Mouse (Mus musculus) lung, adult 18-20 months (tissue): Measurements from ENCODE around the gene Armc9.

Experiments
- DNase-seq, 2 experiments: peaks; one replicate each; pipeline ENCODE4 v3.0.0; 2022; ENCODE audit warnings: mixed read lengths in 2 of 2

Gene Armc9

GRCm38 (mm10) chr1:86320822-86321413, 166.3 kb downstream of the Armc9 start:
- DNase-seq: no peak
